Mouse (Mus musculus): ENCODE data around the gene Otop3. TPM values are rescaled to one million over a fixed set of nuclear protein-coding genes. Genes with fewer than 3 reads are reported as not detected.
"Not testable (repeated sequence)": the region's sequence is repeated elsewhere in the genome, so short reads cannot be mapped to it uniquely, and the experiment has no call there.

Gene Otop3
- polyA plus RNA-seq, 1 experiment from 2014 or later = not detected

DNA sequence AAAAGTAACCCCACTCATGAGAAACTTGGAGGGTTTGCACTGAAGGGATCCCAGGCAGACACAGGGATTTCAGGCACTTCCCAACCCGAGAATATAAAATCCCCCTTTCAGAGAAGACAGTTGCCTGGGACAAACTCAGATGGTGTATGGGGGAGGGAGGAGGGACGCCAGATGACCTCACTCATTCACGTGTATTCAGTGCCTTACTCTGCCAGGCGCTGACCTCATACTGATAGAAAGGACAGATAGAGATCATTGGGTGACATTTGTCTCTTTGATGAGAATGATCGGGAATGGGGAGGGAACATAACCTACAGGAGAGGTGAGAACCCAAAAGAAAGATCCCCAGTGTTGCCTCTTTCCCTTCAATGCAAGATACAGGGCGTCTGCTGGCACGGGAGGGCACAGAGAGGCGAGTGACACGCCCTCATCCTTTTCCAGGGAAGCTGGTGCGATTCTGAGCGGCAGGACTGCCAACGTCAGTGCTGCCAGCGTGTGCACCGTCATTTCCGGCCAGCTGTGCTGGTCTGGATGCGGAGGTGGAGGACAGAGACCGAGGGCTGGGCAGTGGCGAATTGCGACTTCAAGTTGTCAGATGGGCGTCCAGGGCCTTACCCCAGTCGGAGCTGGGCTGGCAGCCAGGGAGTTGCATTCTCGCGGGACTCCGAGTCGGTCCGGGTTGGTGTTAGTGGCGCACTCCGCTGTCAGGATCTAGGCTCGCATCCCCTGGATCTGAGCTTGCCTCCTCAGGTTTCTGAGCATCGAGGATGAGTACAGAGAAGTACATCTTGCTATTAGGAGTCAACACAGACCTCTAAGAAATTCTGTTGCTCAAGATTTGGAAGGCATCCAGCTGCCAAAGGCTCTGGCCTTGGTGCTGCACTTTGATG, 39.5 kb downstream of the Otop3 start:
- DNase-seq (ENCODE audit: extremely low spot score, low spot score) = peak; percentile 49
- Histone ChIP-seq H3K27ac (peak overlapping the region; percentile 71), H3K4me3 (peak overlapping the region; percentile 59), H3K36me3 (replicated peaks) (no peaks in the 10 kb centered on the region), H3K9me3 (peaks cover 6% of the 10 kb centered on the region; the same call in 1 of the 2 replicates), H3K27me3 (ENCODE audit: poor library complexity, severe bottlenecking) (peaks cover 80% of the 10 kb centered on the region), H3K4me1 (peaks cover 14% of the 10 kb centered on the region)
- 3% methylated on average over 30 of the region's 30 CpGs for WGBS

DNA sequence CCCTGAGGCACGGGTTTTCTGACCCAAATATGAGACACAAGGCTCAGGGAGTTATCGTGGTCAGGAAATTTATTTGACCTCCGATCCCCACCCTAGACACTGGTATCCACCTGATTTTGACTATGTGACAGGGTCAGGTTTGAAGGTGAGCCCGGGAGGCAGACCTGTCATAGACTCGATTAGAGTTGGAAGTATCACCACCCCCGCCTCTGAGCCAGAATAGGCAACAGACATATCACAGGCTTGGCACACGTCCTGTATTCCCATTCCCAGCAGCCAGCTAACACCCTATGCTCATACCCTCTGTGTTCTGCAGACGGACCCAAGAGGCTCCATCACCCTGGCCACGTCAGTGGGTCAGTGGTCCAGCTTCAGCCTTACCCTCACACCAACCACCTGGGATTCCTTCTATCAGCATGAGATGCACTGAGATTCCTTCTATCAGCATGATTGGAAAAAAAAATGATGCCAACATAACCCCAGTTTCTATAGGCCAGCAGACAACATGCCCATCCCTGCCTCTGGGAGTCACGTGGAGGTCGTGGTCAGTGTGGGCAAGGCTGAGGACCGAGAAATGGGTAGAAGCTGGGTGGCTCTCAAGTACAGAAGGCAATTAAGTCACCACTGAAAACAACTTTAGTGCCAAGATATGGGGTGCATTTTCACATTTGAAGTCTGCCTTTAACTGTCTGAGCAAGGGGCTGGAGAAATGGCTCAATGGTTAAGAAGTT, 40.3 kb downstream of the Otop3 start:
- Histone ChIP-seq H3K27me3 (ENCODE audit: poor library complexity, severe bottlenecking) (peaks cover 72% of the 10 kb centered on the region), H3K36me3 (replicated peaks) (no peaks in the 10 kb centered on the region), H3K4me1 (peaks cover 14% of the 10 kb centered on the region), H3K9me3 (peaks cover 6% of the 10 kb centered on the region; the same call in 1 of the 2 replicates), H3K4me3 (peak overlapping the region; percentile 59), H3K27ac (peak overlapping the region; percentile 71; the same call in 1 of the 2 replicates)
- 66% methylated on average over 12 of the region's 12 CpGs for WGBS
- DNase-seq (ENCODE audit: extremely low spot score, low spot score) = no peak

DNA sequence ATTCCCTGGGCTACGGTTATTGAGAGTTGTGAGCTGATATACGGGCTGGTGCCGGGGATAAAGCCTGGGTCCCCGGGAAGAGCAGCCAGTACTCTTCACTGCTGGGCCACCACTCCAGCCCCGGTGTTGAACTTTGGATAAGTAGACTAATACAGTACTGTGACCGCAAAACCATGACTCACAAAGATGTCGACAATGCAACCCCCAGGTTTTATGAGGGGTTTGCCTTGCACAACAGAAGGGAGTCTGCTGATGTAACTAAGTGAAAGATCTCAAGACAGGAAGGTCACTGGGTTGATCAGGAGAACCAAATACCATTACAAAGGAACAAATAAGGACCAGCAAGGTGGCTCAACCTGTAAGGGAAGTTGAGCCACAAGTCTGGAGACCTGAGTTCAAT, 42.2 kb downstream of the Otop3 start:
- Histone ChIP-seq H3K9me3 (peaks cover 6% of the 10 kb centered on the region; the same call in 1 of the 2 replicates), H3K4me1 (peaks cover 25% of the 10 kb centered on the region), H3K27ac (no peak overlapping the region), H3K4me3 (no peak overlapping the region), H3K27me3 (ENCODE audit: poor library complexity, severe bottlenecking) (peaks cover 53% of the 10 kb centered on the region), H3K36me3 (replicated peaks) (no peaks in the 10 kb centered on the region)
- WGBS = 77% methylated on average over 7 of the region's 7 CpGs
- no peak for DNase-seq (ENCODE audit: extremely low spot score, low spot score)

DNA sequence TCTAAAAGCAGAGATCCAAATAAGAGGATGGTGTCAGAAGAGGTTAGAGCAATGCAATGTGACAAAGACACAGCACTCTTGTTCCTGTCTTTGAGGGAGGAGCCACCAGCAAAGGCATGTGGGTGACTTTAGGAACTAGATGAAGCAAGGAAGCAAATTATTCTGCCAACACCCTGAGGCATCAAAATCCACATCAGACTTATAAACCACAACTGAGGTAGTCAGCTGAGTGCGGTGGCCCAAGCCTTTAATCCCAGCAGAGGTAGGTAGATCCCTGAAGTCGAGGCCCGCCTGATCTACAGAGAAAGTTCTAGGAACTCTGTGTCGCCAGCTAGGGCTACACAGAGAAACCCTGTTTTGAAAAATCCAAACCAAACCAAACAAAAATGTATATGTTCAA, 42.7 kb downstream of the Otop3 start:
- 89% methylated on average over 4 of the region's 4 CpGs for WGBS
- no peak for DNase-seq (ENCODE audit: extremely low spot score, low spot score)
- Histone ChIP-seq H3K9me3 (peaks cover 6% of the 10 kb centered on the region; the same call in 1 of the 2 replicates), H3K4me3 (no peak overlapping the region), H3K4me1 (peaks cover 27% of the 10 kb centered on the region), H3K36me3 (replicated peaks) (no peaks in the 10 kb centered on the region), H3K27me3 (ENCODE audit: poor library complexity, severe bottlenecking) (peaks cover 48% of the 10 kb centered on the region), H3K27ac (no peak overlapping the region)

DNA sequence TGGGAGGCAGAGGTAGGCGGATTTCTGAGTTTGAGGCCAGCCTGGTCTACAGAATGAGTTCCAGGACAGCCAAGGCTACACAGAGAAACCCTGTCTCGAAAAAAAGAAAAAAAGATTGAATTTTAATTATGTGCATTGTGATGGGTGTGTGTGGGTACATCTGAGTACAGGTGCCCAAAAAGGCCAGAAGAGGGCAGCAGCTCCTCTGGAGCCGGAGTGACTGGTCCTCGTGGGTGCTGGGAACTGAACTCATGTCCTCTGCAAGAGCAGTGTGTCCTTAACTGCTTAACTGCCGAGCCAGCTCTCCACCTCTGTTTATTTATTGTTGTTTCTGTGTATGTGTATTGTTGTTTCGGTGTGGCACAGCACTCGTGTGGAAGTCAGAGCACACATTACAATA, 43.3 kb downstream of the Otop3 start:
- no peak for DNase-seq (ENCODE audit: extremely low spot score, low spot score)
- Histone ChIP-seq H3K4me3 (no peak overlapping the region), H3K9me3 (peaks cover 6% of the 10 kb centered on the region; the same call in 1 of the 2 replicates), H3K27me3 (ENCODE audit: poor library complexity, severe bottlenecking) (peaks cover 42% of the 10 kb centered on the region), H3K4me1 (peaks cover 33% of the 10 kb centered on the region), H3K36me3 (replicated peaks) (no peaks in the 10 kb centered on the region), H3K27ac (no peak overlapping the region)
- 88% methylated on average over 7 of the region's 7 CpGs for WGBS

DNA sequence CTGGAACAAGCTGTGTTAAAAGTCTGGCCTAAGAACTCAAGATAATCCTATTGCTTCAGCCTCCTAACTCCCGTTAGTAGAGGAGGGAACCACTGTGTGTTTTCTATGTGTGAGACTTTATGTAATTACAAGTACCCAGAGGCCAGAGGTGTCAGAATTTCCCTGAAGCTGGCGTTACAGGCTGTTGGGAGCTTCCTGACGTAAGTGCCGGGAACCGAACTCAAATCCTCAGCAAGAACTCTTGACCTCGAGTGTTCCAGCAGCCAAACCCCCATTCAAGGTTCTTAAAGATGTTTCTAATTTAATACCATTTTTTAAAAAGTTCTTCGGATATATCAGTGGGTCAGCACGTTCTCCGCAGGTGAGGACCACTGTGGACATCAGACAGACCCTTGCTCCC, 46.7 kb downstream of the Otop3 start:
- H3K9me3 ChIP-seq = peaks cover 6% of the 10 kb centered on the region; the same call in 1 of the 2 replicates
- 10% methylated on average over 9 of the region's 9 CpGs for WGBS
- H3K27ac ChIP-seq = peak overlapping the region; percentile 98
- peaks cover 7% of the 10 kb centered on the region for H3K27me3 ChIP-seq (ENCODE audit: poor library complexity, severe bottlenecking)
- peaks cover 11% of the 10 kb centered on the region; the same call in 1 of the 2 replicates for H3K36me3 ChIP-seq (replicated peaks)
- no peak for DNase-seq (ENCODE audit: extremely low spot score, low spot score)
- peaks cover 51% of the 10 kb centered on the region for H3K4me1 ChIP-seq
- peak overlapping the region; percentile 95 for H3K4me3 ChIP-seq

DNA sequence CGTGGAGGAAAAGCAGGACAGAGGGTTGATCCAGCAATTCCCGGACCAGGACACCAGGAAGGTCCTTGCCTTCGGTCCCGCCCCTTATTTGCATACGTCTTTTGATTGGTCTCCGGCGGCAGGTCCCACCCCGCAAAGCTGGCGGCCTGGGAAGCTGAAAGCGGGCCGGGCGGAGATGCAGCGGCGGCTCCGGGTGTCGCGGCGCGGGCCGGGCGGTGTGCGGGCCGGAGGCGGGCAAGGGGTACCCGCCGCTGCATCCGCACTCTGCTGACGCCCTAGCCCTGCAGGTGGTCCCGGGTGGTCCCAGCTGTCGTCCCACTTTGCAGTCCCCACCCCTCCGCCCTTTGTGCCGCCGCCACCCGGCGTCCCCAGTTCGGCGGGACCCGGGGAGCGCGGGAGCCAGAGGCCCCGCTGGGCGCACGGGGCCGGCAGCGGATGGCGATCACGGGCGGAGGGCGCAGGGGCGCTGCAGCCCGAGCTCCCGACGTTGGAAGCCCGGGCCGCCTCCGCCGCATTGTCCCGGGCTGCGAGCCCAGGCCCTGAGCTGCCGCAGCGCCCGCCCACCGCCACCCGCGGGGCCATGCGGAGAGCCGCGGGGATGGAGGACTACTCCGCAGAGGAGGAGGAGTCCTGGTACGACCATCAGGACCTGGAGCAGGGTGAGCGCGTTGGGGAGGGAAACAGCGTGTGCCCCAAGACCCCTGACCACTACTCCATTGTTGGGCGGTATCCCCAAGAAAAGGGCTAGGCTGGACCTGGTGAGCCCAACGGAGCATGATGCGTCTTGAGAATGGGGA, 47.4 kb downstream of the Otop3 start, which contains the start of gene Cdr2l:
Gene Cdr2l (plus strand): TSS at position 174 of the 797 bp plus-strand sequence.
- under 1% methylated on average over 75 of the region's 76 CpGs for WGBS
- Histone ChIP-seq H3K27ac (peak within 1 kb of the TSS; percentile 98), H3K27me3 (ENCODE audit: poor library complexity, severe bottlenecking) (0 out of 2 replicates have a peak, but pooled peaks cover under 1% of the 10 kb centered on the region), H3K4me3 (peak within 1 kb of the TSS; percentile 95), H3K36me3 (replicated peaks) (peaks cover 17% of the 10 kb centered on the region; the same call in 1 of the 2 replicates), H3K4me1 (peaks cover 51% of the 10 kb centered on the region), H3K9me3 (peaks cover 6% of the 10 kb centered on the region; the same call in 1 of the 2 replicates)
- peak; percentile 90 for DNase-seq (ENCODE audit: extremely low spot score, low spot score)

DNA sequence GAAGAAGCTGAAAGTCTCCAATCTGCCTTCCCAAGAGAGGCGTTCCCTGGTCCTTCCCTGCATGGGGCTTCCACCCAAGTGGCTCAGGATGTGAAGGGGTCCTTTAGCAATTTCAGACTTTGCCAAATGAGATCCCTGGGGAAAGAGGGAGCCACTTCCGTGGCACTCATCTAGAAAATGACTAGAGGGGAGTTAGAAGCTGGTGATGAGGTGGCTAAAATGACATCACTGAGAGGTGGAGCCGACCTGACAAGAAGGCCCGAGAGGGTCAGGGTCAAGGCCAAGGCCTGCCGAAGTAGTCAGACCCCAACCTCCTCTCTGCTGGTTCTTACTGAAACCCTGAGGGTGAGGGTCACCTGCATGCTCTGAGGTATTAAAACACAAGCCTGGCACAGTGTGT, 48.4 kb downstream of the Otop3 start:
- H3K4me3 ChIP-seq = peak overlapping the region; percentile 95
- DNase-seq (ENCODE audit: extremely low spot score, low spot score) = no peak
- WGBS = 22% methylated on average over 5 of the region's 5 CpGs
- no peaks in the 10 kb centered on the region for H3K27me3 ChIP-seq (ENCODE audit: poor library complexity, severe bottlenecking)
- peak overlapping the region; percentile 98 for H3K27ac ChIP-seq
- peaks cover 3% of the 10 kb centered on the region; the same call in 1 of the 2 replicates for H3K9me3 ChIP-seq
- peaks cover 51% of the 10 kb centered on the region for H3K4me1 ChIP-seq
- peaks cover 25% of the 10 kb centered on the region for H3K36me3 ChIP-seq (replicated peaks)

DNA sequence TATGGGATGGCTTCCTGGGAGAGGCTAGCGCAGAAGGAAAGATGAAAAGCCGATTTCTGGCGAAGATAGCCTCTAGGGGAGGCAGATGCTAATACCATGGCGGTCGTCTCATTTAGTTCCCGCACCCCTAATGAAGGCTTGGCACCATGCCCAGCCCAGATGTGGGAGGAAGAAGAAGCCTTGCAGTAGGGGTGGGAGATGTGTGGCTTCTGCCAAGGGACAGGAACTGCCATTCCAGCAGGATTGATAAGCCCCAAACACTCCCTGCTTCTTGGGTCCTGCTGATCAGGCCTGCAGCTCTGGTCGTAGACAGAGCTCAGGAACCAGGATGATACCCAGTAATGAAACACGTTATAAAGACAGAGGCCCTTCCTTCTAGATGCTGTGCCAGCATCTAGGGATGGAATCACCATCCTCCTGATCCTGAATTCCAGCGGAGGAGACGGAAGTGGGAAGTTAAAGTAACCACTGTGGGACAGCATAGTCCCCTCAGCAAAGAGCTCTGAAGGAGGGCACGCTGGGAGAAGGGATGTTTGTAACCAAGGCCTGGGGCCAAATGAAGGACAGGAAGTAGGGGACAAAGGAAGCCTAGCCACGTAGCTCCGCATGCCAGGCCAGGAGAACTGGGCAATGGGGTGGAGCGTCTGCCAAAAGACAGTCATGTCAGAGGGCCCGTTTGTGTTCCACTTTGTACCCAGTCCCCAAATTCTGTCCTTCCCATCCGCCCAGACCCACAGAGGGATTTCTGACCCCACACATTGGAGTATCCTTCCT, 49.4 kb downstream of the Otop3 start:
- peak overlapping the region; percentile 98 for H3K27ac ChIP-seq
- DNase-seq (ENCODE audit: extremely low spot score, low spot score) = no peak

DNA sequence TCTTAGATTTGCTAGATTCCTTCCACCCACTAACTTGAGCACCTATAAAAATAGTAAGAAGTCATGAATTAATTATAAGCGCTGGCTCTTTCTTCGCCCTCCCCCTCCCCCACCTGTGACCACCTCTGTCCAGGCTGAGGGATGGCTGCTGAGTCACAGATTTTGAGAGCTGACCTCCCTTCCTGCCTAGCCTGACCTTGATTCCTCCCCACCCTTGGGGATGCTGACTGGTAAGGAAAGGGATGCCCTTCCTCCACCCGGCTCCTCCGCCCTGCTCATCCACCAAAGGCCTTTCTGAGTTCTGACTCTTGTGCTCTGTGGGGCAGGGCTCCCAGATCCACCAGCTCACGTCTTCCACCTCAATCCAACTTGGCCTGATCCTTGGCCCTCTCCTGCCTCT, 50.1 kb downstream of the Otop3 start:
- Histone ChIP-seq H3K4me3 (peak overlapping the region; percentile 95), H3K27me3 (ENCODE audit: poor library complexity, severe bottlenecking) (no peaks in the 10 kb centered on the region), H3K9me3 (no peaks in the 10 kb centered on the region), H3K27ac (peak overlapping the region; percentile 98), H3K4me1 (peaks cover 51% of the 10 kb centered on the region), H3K36me3 (replicated peaks) (peaks cover 42% of the 10 kb centered on the region)
- 70% methylated on average over 5 of the region's 5 CpGs for WGBS
- DNase-seq (ENCODE audit: extremely low spot score, low spot score) = no peak

More for the DNA sequence above, 49.4 kb downstream of the Otop3 start:
- peaks cover 35% of the 10 kb centered on the region for H3K36me3 ChIP-seq (replicated peaks)
- peak overlapping the region; percentile 95 for H3K4me3 ChIP-seq
- H3K27me3 ChIP-seq (ENCODE audit: poor library complexity, severe bottlenecking) = no peaks in the 10 kb centered on the region
- H3K9me3 ChIP-seq = no peaks in the 10 kb centered on the region
- WGBS = 63% methylated on average over 16 of the region's 16 CpGs
- H3K4me1 ChIP-seq = peaks cover 51% of the 10 kb centered on the region

DNA sequence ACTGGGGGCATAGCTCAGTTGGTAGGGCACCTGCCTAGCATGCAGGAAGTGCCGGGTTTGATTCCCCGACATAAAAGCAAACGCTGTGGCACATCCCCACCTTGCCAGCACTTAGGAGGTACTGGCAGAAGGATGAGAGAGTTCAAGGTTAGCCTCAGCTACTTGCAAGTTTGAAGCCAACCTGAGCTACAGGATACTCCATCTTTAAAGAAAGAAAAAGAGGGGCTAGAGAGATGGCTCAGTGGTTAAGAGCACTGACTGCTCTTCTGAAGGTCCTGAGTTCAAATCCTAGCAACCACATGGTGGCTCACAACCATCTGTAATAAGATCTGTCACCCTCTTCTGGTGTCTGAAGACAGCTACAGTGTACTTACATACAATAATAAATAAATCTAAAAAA, 52.3 kb downstream of the Otop3 start:
- WGBS = 90% methylated on average over 3 of the region's 3 CpGs
- not testable (repeated sequence) for H3K9me3 ChIP-seq; DNase-seq (ENCODE audit: extremely low spot score, low spot score); H3K4me3 ChIP-seq; H3K27me3 ChIP-seq (ENCODE audit: poor library complexity, severe bottlenecking); H3K27ac ChIP-seq
- Histone ChIP-seq H3K36me3 (replicated peaks) (peaks cover 63% of the 10 kb centered on the region), H3K4me1 (peaks cover 41% of the 10 kb centered on the region)

All from forebrain, embryonic 10.5 days (tissue).